Mouse (Mus musculus): Measurements from ENCODE around the gene Rfpl4b. TPM values are rescaled to one million over a fixed set of nuclear protein-coding genes. Genes with fewer than 3 reads are reported as not detected.
A peak's percentile ranks its signal among the peaks of the same experiment; 100 is the strongest.
"Not testable (repeated sequence)": the region's sequence is repeated elsewhere in the genome, so short reads cannot be mapped to it uniquely, and the experiment has no call there.

Rfpl4b gene
- not detected for total RNA-seq (2021)
- long read RNA-seq, experiment 1 = 0 reads
- long read RNA-seq, experiment 2 = 0 reads

GRCm38 (mm10) chr10:38821679-38822078, at the start of gene Rfpl4b:
Rfpl4b (minus strand) TSS chr10:38821779.
- intact Hi-C loops (cut with DNase I) = no loop called here
- no peak for DNase-seq

- DNase-seq = no peak
- intact Hi-C loops (cut with DNase I) = no loop called here
Observed at GRCm38 (mm10) chr10:38855186-38855585, 33.6 kb upstream of the Rfpl4b start.

DNA sequence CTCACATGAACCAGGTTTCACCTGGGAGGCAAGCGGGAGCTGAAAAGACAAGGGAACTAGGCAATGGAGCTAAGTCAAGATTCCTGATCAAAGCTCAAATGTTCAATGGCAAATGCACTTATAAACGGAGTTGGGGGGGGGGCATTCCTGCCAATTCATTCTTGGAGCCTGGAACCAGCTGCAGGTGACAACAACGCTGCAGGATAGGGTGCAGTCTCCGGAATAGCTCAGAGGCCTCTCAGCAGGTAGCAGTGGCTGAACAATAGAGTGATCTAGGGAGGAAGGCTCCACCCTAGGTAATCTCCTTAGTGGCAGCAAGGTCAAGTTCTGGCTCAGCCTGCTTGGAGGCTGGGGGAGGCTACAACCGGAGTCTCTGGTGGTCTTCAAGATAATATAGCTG, 28.4 kb upstream of the Rfpl4b start:
- intact Hi-C loops (cut with DNase I) = not testable (repeated sequence)

DNA sequence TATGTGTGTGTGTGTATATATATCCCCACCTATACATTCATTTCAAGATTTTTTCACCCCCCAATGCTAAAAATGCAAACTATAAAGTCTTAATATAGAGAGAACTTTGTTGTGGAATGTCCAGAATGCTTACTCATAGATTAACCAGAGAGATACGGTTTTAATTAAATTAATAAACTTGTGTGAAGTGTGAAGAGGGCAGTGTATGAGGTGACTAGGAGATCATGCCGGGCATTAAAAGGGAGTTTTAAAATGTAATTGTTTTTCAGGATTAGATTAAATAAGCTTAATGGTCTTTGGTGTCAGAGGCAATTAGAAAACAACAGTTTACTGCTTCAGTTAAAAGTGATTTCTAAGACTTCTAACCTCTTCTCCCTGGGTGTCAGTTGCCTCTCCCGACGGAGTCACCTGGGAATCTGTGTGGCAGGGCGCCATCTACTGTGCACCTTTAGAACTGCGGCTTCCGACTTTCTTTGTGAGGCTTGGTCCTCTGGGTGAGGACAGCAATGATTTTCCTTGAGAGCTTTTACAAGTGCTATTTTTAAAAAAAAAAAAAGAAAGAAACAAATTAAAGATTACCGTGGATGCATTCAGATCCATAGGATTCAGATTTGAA, 27.4 kb upstream of the Rfpl4b start:
- intact Hi-C loops (cut with DNase I) = loop anchor here (2.0 to 5.0 kb wide), 2 partner anchors 1777 to 1834 kb away; no protein-coding TSS in a partner anchor
- DNase-seq = peak; percentile 74 to 85

More for the DNA sequence above, 28.4 kb upstream of the Rfpl4b start:
- not testable (repeated sequence) for DNase-seq

DNA sequence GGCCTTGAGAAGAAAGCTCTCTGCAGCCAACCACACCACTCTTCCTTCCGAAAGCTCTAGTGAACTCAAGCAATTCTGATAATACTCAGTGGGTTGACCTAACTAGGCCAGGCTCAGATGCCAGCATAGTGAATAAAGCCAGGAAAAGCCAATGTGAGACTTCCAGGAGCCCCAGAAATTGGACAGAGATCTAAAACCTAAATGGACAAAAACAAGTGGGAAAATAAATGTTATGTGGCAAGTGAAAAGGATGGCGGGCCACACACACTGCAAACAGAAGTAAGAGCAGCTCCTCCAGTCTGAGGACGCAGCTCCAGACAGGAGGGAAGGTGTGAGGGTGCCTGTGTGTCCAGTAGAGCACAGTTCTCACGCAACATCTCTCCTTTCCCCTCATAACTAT, 26.7 kb upstream of the Rfpl4b start:
- intact Hi-C loops (cut with DNase I) = loop anchor here (2.0 to 5.0 kb wide), 2 partner anchors 1776 to 1833 kb away; no protein-coding TSS in a partner anchor
- no peak for DNase-seq

DNA sequence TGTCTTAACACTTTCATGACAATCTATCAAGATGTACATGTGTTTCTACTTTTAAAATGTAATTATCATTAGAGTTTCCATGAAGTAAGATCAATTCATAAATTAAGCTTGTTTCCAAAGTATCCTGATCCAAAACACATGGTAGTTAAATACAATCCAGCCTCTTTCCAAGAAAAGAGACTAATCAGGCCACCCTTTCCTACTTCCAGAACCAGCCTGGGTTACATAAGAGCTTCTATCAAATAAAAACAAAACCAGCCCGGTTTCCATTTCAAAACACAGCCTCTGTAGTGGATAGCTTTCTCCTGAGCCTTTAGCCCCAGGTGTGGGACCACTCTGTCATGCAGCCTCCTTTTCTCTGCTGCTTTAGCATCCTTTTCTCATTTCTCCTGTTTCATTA, 2.2 kb upstream of the Rfpl4b start:
- DNase-seq = no peak
- intact Hi-C loops (cut with DNase I) = no loop called here

DNA sequence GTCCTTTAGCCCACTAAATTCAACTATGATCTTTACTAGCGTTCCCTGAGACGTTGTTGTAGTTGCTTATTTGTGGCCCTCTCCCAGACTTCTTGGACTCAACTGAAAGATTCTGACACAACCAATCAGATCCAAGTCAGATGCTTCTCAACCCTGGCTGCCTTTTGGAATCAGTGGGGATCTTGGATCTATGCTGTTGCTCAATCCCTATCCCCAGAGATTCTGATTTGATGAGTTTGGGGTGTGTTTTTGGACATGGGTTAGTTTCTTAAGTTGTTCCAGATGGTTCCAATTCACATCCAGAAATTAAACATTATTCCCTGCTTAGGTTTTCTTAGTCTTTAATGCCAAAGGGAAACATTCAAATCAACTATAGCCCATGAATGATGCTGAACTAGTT, 15.5 kb downstream of the Rfpl4b start:
- intact Hi-C loops (cut with DNase I) = no loop called here
- DNase-seq = peak; percentile 10

- intact Hi-C loops (cut with DNase I) = no loop called here
- DNase-seq = no peak
Observed at GRCm38 (mm10) chr10:38804047-38804446, 17.5 kb downstream of the Rfpl4b start.

DNA sequence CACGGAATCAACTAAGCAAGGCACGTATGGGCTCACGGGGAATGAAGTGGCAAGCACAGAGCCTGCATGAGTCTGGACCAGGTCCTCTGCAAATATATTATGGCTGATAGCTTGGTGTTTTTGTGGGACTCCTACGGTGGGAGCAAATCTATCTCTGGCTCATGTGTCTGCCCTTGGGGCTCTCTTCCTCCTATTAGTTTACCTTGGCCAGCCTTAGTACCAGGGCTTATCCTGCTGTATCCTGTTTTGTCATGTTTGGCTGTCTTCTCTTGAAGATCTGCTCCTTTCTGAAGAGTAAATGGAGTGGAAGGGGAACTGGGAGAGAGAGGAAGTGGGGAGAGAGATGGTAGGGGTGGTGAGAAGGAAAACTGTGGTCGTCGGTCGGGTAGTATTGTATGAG, 18.3 kb downstream of the Rfpl4b start:
- intact Hi-C loops (cut with DNase I) = no loop called here
- DNase-seq = no peak

- no peak for DNase-seq
- intact Hi-C loops (cut with DNase I) = no loop called here
Observed at GRCm38 (mm10) chr10:38788612-38789011, 33.0 kb downstream of the Rfpl4b start.

Other genes starting within 250 kb of the Rfpl4b start
- gene Lama4, start 143.7 kb upstream of the Rfpl4b start, total RNA-seq (2021) = 100 to 1,000 TPM; 123 to 133 TPM

Measured in heart, postnatal 14 days (tissue).